Mouse (Mus musculus): ENCODE results near the gene Sorl1. TPM values are rescaled to one million over a fixed set of nuclear protein-coding genes. Genes with fewer than 3 reads are reported as not detected.

The Sorl1 gene
- polyA plus RNA-seq (2015; fragmentation: Nextera tagmentation; extraction: Ambion mirVana): 8.4 and 9.1 TPM in 2 replicates

GRCm38 (mm10) chr9:42123713-42124576 lies at the start of gene Sorl1:
Sorl1 (minus strand) TSS chr9:42124297.
- ATAC-seq (replicated peaks; ENCODE audit: low FRiP score): peak; percentile 91
- no peaks in the 10 kb centered on the region for H3K36me3 ChIP-seq
- H3K27ac ChIP-seq: peak within 1 kb of the TSS; percentile 75
- H3K4me2 ChIP-seq: peak within 1 kb of the TSS; percentile 97
- H3K4me3 ChIP-seq (replicated peaks): peak within 1 kb of the TSS; percentile 83
- peak within 1 kb of the TSS; percentile 86 for H3K9ac ChIP-seq
- H3K9me3 ChIP-seq (replicated peaks): no peaks in the 10 kb centered on the region
- H3K27me3 ChIP-seq: peaks cover 19% of the 10 kb centered on the region
- peaks cover 31% of the 10 kb centered on the region for H3K4me1 ChIP-seq
- WGBS: under 1% methylated on average over 64 of the region's 94 CpGs

DNA sequence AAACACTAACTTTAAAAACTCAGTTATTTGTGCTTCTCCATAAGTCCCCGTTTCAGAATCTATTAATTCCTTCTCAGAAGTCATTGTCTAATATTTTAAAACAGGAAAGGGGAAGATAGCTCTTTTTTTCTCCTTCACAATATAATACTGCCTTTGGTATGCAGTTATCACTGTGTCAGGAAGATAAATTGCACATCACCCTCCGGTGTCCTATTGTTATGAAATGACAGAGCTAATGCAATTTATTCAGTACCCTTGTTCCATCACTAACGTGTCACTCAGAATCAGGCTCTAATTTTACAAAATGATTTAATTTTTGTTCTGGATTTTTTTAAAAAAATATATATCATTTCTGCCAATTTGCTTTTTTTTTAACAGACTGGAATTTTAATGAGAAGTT lies 49.7 kb upstream of the Sorl1 start:
- Histone ChIP-seq H3K4me3 (replicated peaks) (no peak overlapping the region), H3K36me3 (no peaks in the 10 kb centered on the region), H3K4me2 (no peak overlapping the region), H3K9ac (no peak overlapping the region), H3K9me3 (replicated peaks) (no peaks in the 10 kb centered on the region), H3K27ac (no peak overlapping the region), H3K4me1 (no peaks in the 10 kb centered on the region), H3K27me3 (no peaks in the 10 kb centered on the region)
- ATAC-seq (replicated peaks; ENCODE audit: low FRiP score): no peak
- WGBS: 78% methylated on average over 3 of the region's 3 CpGs

- no peaks in the 10 kb centered on the region for H3K36me3 ChIP-seq
- WGBS: 86% methylated on average over 8 of the region's 8 CpGs
- no peak for ATAC-seq (replicated peaks; ENCODE audit: low FRiP score)
- H3K4me3 ChIP-seq (replicated peaks): no peak overlapping the region
- no peaks in the 10 kb centered on the region for H3K9me3 ChIP-seq (replicated peaks)
- no peaks in the 10 kb centered on the region for H3K27me3 ChIP-seq
- no peak overlapping the region for H3K27ac ChIP-seq
- H3K4me2 ChIP-seq: no peak overlapping the region
- no peak overlapping the region for H3K9ac ChIP-seq
- H3K4me1 ChIP-seq: no peaks in the 10 kb centered on the region
Measured at GRCm38 (mm10) chr9:42169491-42169890, 45.4 kb upstream of the Sorl1 start.

GRCm38 (mm10) chr9:42169025-42169424 lies 44.9 kb upstream of the Sorl1 start:
- ATAC-seq (replicated peaks; ENCODE audit: low FRiP score): no peak
- H3K27ac ChIP-seq: no peak overlapping the region
- no peaks in the 10 kb centered on the region for H3K36me3 ChIP-seq
- H3K27me3 ChIP-seq: no peaks in the 10 kb centered on the region
- no peak overlapping the region for H3K9ac ChIP-seq
- H3K4me1 ChIP-seq: no peaks in the 10 kb centered on the region
- H3K4me2 ChIP-seq: no peak overlapping the region
- WGBS: 93% methylated on average over 7 of the region's 7 CpGs
- H3K4me3 ChIP-seq (replicated peaks): no peak overlapping the region
- no peaks in the 10 kb centered on the region for H3K9me3 ChIP-seq (replicated peaks)

GRCm38 (mm10) chr9:42164930-42165329 lies 40.8 kb upstream of the Sorl1 start:
- Histone ChIP-seq H3K4me3 (replicated peaks) (no peak overlapping the region), H3K27me3 (no peaks in the 10 kb centered on the region), H3K4me1 (no peaks in the 10 kb centered on the region), H3K36me3 (no peaks in the 10 kb centered on the region), H3K9ac (no peak overlapping the region), H3K27ac (no peak overlapping the region), H3K9me3 (replicated peaks) (no peaks in the 10 kb centered on the region), H3K4me2 (no peak overlapping the region)
- WGBS: 72% methylated on average over 2 of the region's 2 CpGs
- no peak for ATAC-seq (replicated peaks; ENCODE audit: low FRiP score)

- no peaks in the 10 kb centered on the region for H3K27me3 ChIP-seq
- ATAC-seq (replicated peaks; ENCODE audit: low FRiP score): no peak
- H3K27ac ChIP-seq: no peak overlapping the region
- no peak overlapping the region for H3K9ac ChIP-seq
- 89% methylated on average over 4 of the region's 4 CpGs for WGBS
- H3K9me3 ChIP-seq (replicated peaks): no peaks in the 10 kb centered on the region
- H3K36me3 ChIP-seq: no peaks in the 10 kb centered on the region
- H3K4me1 ChIP-seq: no peaks in the 10 kb centered on the region
- no peak overlapping the region for H3K4me3 ChIP-seq (replicated peaks)
- no peak overlapping the region for H3K4me2 ChIP-seq
Measured at GRCm38 (mm10) chr9:42163011-42163410, 38.9 kb upstream of the Sorl1 start.

GRCm38 (mm10) chr9:42159376-42159775 lies 35.3 kb upstream of the Sorl1 start:
- 60% methylated on average over 5 of the region's 5 CpGs for WGBS
- Histone ChIP-seq H3K9me3 (replicated peaks) (no peaks in the 10 kb centered on the region), H3K27ac (no peak overlapping the region), H3K4me3 (replicated peaks) (no peak overlapping the region), H3K4me1 (no peaks in the 10 kb centered on the region), H3K36me3 (no peaks in the 10 kb centered on the region), H3K27me3 (no peaks in the 10 kb centered on the region), H3K9ac (no peak overlapping the region), H3K4me2 (no peak overlapping the region)
- no peak for ATAC-seq (replicated peaks; ENCODE audit: low FRiP score)

- Histone ChIP-seq H3K9me3 (replicated peaks) (no peaks in the 10 kb centered on the region), H3K4me3 (replicated peaks) (no peak overlapping the region), H3K36me3 (no peaks in the 10 kb centered on the region), H3K4me1 (no peaks in the 10 kb centered on the region), H3K9ac (no peak overlapping the region), H3K27ac (no peak overlapping the region), H3K4me2 (no peak overlapping the region), H3K27me3 (no peaks in the 10 kb centered on the region)
- 45% methylated on average over 5 of the region's 5 CpGs for WGBS
- ATAC-seq (replicated peaks; ENCODE audit: low FRiP score): no peak
Measured at GRCm38 (mm10) chr9:42158652-42159051, 34.6 kb upstream of the Sorl1 start.

DNA sequence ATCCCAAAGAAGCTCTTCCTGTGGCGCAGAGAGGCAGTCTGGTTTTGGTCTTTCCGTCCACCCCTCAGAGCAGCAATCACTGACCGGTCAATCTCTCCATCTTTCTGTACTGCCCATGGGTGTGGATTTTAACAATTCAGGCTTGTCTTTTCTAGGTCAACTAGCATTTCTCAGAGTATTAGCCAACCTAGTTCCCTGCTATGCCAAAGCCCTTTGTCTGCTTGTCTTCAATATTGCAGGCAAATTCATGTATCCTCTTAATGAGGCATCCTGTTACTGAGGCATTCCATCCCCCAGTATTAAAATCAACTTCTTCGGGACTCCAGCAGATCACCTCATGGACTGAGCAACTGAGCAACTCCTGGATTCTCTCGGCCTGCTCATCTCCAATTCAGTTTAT lies 33.9 kb upstream of the Sorl1 start:
- no peak overlapping the region for H3K4me3 ChIP-seq (replicated peaks)
- no peak overlapping the region for H3K27ac ChIP-seq
- no peak overlapping the region for H3K9ac ChIP-seq
- WGBS: 91% methylated on average over 5 of the region's 5 CpGs
- no peaks in the 10 kb centered on the region for H3K4me1 ChIP-seq
- H3K9me3 ChIP-seq (replicated peaks): no peaks in the 10 kb centered on the region
- no peaks in the 10 kb centered on the region for H3K36me3 ChIP-seq
- no peaks in the 10 kb centered on the region for H3K27me3 ChIP-seq
- no peak overlapping the region for H3K4me2 ChIP-seq
- no peak for ATAC-seq (replicated peaks; ENCODE audit: low FRiP score)

GRCm38 (mm10) chr9:42156566-42156965 lies 32.5 kb upstream of the Sorl1 start:
- H3K9ac ChIP-seq: no peak overlapping the region
- WGBS: 84% methylated on average over 3 of the region's 3 CpGs
- no peak for ATAC-seq (replicated peaks; ENCODE audit: low FRiP score)
- H3K4me3 ChIP-seq (replicated peaks): no peak overlapping the region
- no peaks in the 10 kb centered on the region for H3K9me3 ChIP-seq (replicated peaks)
- no peaks in the 10 kb centered on the region for H3K36me3 ChIP-seq
- H3K4me2 ChIP-seq: no peak overlapping the region
- no peaks in the 10 kb centered on the region for H3K27me3 ChIP-seq
- no peak overlapping the region for H3K27ac ChIP-seq
- no peaks in the 10 kb centered on the region for H3K4me1 ChIP-seq

GRCm38 (mm10) chr9:42154682-42155081 lies 30.6 kb upstream of the Sorl1 start:
- H3K4me1 ChIP-seq: no peaks in the 10 kb centered on the region
- no peaks in the 10 kb centered on the region for H3K27me3 ChIP-seq
- H3K9me3 ChIP-seq (replicated peaks): no peaks in the 10 kb centered on the region
- no peak overlapping the region for H3K9ac ChIP-seq
- H3K36me3 ChIP-seq: no peaks in the 10 kb centered on the region
- no peak overlapping the region for H3K4me2 ChIP-seq
- no peak for ATAC-seq (replicated peaks; ENCODE audit: low FRiP score)
- no peak overlapping the region for H3K4me3 ChIP-seq (replicated peaks)
- H3K27ac ChIP-seq: no peak overlapping the region
- 79% methylated on average over 6 of the region's 6 CpGs for WGBS

GRCm38 (mm10) chr9:42148816-42149215 lies 24.7 kb upstream of the Sorl1 start:
- no peaks in the 10 kb centered on the region for H3K36me3 ChIP-seq

GRCm38 (mm10) chr9:42148036-42148435 lies 23.9 kb upstream of the Sorl1 start:
- Histone ChIP-seq H3K27ac (no peak overlapping the region), H3K4me2 (no peak overlapping the region), H3K9ac (no peak overlapping the region), H3K4me3 (replicated peaks) (no peak overlapping the region), H3K9me3 (replicated peaks) (no peaks in the 10 kb centered on the region), H3K27me3 (no peaks in the 10 kb centered on the region), H3K36me3 (no peaks in the 10 kb centered on the region), H3K4me1 (no peaks in the 10 kb centered on the region)
- no peak for ATAC-seq (replicated peaks; ENCODE audit: low FRiP score)
- 90% methylated on average over 4 of the region's 4 CpGs for WGBS

More at GRCm38 (mm10) chr9:42148816-42149215, 24.7 kb upstream of the Sorl1 start:
- no peak overlapping the region for H3K4me3 ChIP-seq (replicated peaks)
- H3K27ac ChIP-seq: no peak overlapping the region
- H3K9me3 ChIP-seq (replicated peaks): no peaks in the 10 kb centered on the region
- no peaks in the 10 kb centered on the region for H3K27me3 ChIP-seq
- no peak overlapping the region for H3K9ac ChIP-seq
- no peak overlapping the region for H3K4me2 ChIP-seq
- no peak for ATAC-seq (replicated peaks; ENCODE audit: low FRiP score)
- WGBS: 81% methylated on average over 6 of the region's 6 CpGs
- H3K4me1 ChIP-seq: no peaks in the 10 kb centered on the region
